Mouse (Mus musculus) small intestine, adult 2 months (tissue): Measurements from ENCODE around the gene Polr3gl.

Experiments used
- CTCF ChIP-seq: fragments of 200-500 bp; IDR thresholded peaks from 2 replicates; pipeline ENCODE4 v1.5.1; 2012; ENCODE audit warnings: low read depth, mild to moderate bottlenecking, control low read depth, inconsistent platforms, low read length, moderate library complexity, mixed read lengths; ENCODE audit not compliant: insufficient replicate concordance, insufficient read length; ENCODE audit errors: extremely low read depth
- POLR2A ChIP-seq: fragments of 200-500 bp; IDR thresholded peaks from 2 replicates; pipeline ENCODE4 v1.6.1; 2012; ENCODE audit warnings: low read depth, mild to moderate bottlenecking, control low read depth, inconsistent platforms, low read length, moderate library complexity

- no peak for TF ChIP-seq CTCF
- no peak for TF ChIP-seq POLR2A
Measured at GRCm38 (mm10) chr3:96583386-96583785, 10.6 kb downstream of the Polr3gl start.
